Mouse (Mus musculus) CH12.LX (cell line): ENCODE measurements around the gene Rab12. TPM values are rescaled to one million over a fixed set of nuclear protein-coding genes. Genes with fewer than 3 reads are reported as not detected.

Experiments
- DNase-seq: peaks from one replicate; pipeline ENCODE4 v3.0.0-alpha.2; 2013; ENCODE audit errors: extremely low read depth
- H3K27ac ChIP-seq: 2 replicates; pipeline ENCODE4 v1.5.1; 2012; ENCODE audit warnings: low read depth, mild to moderate bottlenecking, control low read depth, moderate library complexity; ENCODE audit not compliant: insufficient read depth
- H3K27me3 ChIP-seq: replicated peaks from 2 replicates; pipeline ENCODE3; 2012; ENCODE audit warnings: inconsistent platforms
- H3K36me3 ChIP-seq, 2 experiments: replicated peaks in 1 of 2; 2 replicates each; pipeline versions ENCODE3 to v1.6.1; 2012; ENCODE audit warnings: inconsistent platforms in 1 of 2, low read length in 1 of 2, mild to moderate bottlenecking in 1 of 2, mixed read lengths in 1 of 2, moderate library complexity in 1 of 2; ENCODE audit not compliant: control insufficient read depth in 1 of 2, insufficient read depth in 1 of 2
- H3K4me1 ChIP-seq, 2 experiments: 2 replicates each; pipeline ENCODE4 v1.6.1; 2012; ENCODE audit warnings: inconsistent platforms in 1 of 2, moderate library complexity in 1 of 2; ENCODE audit not compliant: insufficient read depth in 2 of 2, control insufficient read depth in 1 of 2
- H3K4me2 ChIP-seq: 2 replicates; pipeline ENCODE4 v1.6.1; 2012; ENCODE audit warnings: low read depth, mild to moderate bottlenecking, control low read depth; ENCODE audit not compliant: poor library complexity, insufficient read depth, severe bottlenecking
- H3K4me3 ChIP-seq, 3 experiments: fragments of 150-350 bp in 1 of 3; sonication (generic) in 1 of 3; replicated peaks in 1 of 3; 2 replicates each; pipeline versions ENCODE3 to v1.5.1; 2011 to 2012; ENCODE audit warnings: low read depth in 2 of 3, low read length in 2 of 3, mild to moderate bottlenecking in 2 of 3, moderate library complexity in 2 of 3, control low read depth in 1 of 3, improper control_type of control experiment in 1 of 3, inconsistent platforms in 1 of 3, mixed read lengths in 1 of 3; ENCODE audit not compliant: poor library complexity in 1 of 3
- H3K79me2 ChIP-seq: replicated peaks from 2 replicates; pipeline ENCODE4 v1.6.1; 2012; ENCODE audit warnings: mild to moderate bottlenecking, moderate library complexity; ENCODE audit not compliant: control insufficient read depth, poor library complexity, insufficient read depth, severe bottlenecking; ENCODE audit errors: extremely low read depth
- H3K9ac ChIP-seq: 2 replicates; pipeline ENCODE4 v1.6.1; 2012; ENCODE audit warnings: low read depth, mild to moderate bottlenecking, control low read depth, moderate library complexity; ENCODE audit not compliant: insufficient read depth
- H3K9me3 ChIP-seq: replicated peaks from 2 replicates; pipeline ENCODE3; 2012; ENCODE audit warnings: low read length, inconsistent platforms, mixed read lengths
- BHLHE40 ChIP-seq: IDR thresholded peaks from 2 replicates; pipeline ENCODE4 v1.6.1; 2011; ENCODE audit warnings: mild to moderate bottlenecking, low read depth, low read length, improper control_type of control experiment
- CHD1 ChIP-seq: IDR thresholded peaks from 2 replicates; pipeline ENCODE4 v1.6.1; 2012; ENCODE audit warnings: low read depth, low read length, improper control_type of control experiment, inconsistent platforms
- CHD2 ChIP-seq: IDR thresholded peaks from 2 replicates; pipeline ENCODE4 v1.6.1; 2011; ENCODE audit warnings: low read length, improper control_type of control experiment
- CTCF ChIP-seq, 2 experiments: IDR thresholded peaks in 1 of 2; conservative IDR thresholded peaks in 1 of 2; 2 replicates each; pipeline ENCODE4 v1.5.1; 2011 to 2012; ENCODE audit warnings: low read depth in 2 of 2, low read length in 2 of 2, improper control_type of control experiment in 1 of 2, inconsistent platforms in 1 of 2, mild to moderate bottlenecking in 1 of 2, moderate library complexity in 1 of 2
- E2F4 ChIP-seq: IDR thresholded peaks from 2 replicates; pipeline ENCODE4 v1.6.1; 2011; ENCODE audit warnings: low read depth, low read length, improper control_type of control experiment; ENCODE audit not compliant: insufficient replicate concordance
- EP300 ChIP-seq: IDR thresholded peaks from 2 replicates; pipeline ENCODE4 v1.6.1; 2011; ENCODE audit warnings: low read length, improper control_type of control experiment
- GABPA ChIP-seq: IDR thresholded peaks from 2 replicates; pipeline ENCODE4 v1.6.1; 2012; ENCODE audit warnings: low read depth, low read length, improper control_type of control experiment, inconsistent platforms; ENCODE audit not compliant: insufficient replicate concordance
- JUN ChIP-seq: IDR thresholded peaks from 2 replicates; pipeline ENCODE4 v1.6.1; 2011; ENCODE audit warnings: low read depth, mild to moderate bottlenecking, low read length, improper control_type of control experiment, moderate library complexity; ENCODE audit not compliant: insufficient read depth
- JUND ChIP-seq: conservative IDR thresholded peaks from 2 replicates; pipeline ENCODE4 v1.6.1; 2011; ENCODE audit warnings: low read depth, low read length, improper control_type of control experiment
- KAT2A ChIP-seq: IDR thresholded peaks from 2 replicates; pipeline ENCODE4 v1.6.1; 2012; ENCODE audit warnings: low read length, improper control_type of control experiment, inconsistent platforms; ENCODE audit not compliant: insufficient replicate concordance
- MAFK ChIP-seq: IDR thresholded peaks from 2 replicates; pipeline ENCODE4 v1.6.1; 2011; ENCODE audit warnings: low read length, improper control_type of control experiment; ENCODE audit not compliant: insufficient replicate concordance
- MAX ChIP-seq: IDR thresholded peaks from 2 replicates; pipeline ENCODE4 v1.6.1; 2011; ENCODE audit warnings: low read length, improper control_type of control experiment
- MAZ ChIP-seq: IDR thresholded peaks from 2 replicates; pipeline ENCODE4 v1.6.1; 2012; ENCODE audit warnings: low read depth, mild to moderate bottlenecking, inconsistent platforms, low read length, improper control_type of control experiment, moderate library complexity
- MEF2A ChIP-seq: IDR thresholded peaks from 2 replicates; pipeline ENCODE4 v1.6.1; 2014; ENCODE audit warnings: low read depth, mild to moderate bottlenecking, inconsistent platforms, low read length, improper control_type of control experiment, borderline replicate concordance
- MYC ChIP-seq: IDR thresholded peaks from 2 replicates; pipeline ENCODE4 v1.6.1; 2011; ENCODE audit warnings: low read depth, mild to moderate bottlenecking, improper control_type of control experiment, low read length
- NRF1 ChIP-seq: IDR thresholded peaks from 2 replicates; pipeline ENCODE4 v1.6.1; 2014; ENCODE audit warnings: low read depth, mild to moderate bottlenecking, inconsistent platforms, low read length, improper control_type of control experiment, moderate library complexity
- POLR2AphosphoS2 ChIP-seq: IDR thresholded peaks from 2 replicates; pipeline ENCODE4 v1.6.1; 2011; ENCODE audit warnings: low read depth, low read length, improper control_type of control experiment
- RCOR1 ChIP-seq: conservative IDR thresholded peaks from 2 replicates; pipeline ENCODE4 v1.6.1; 2012; ENCODE audit warnings: low read depth, mild to moderate bottlenecking, inconsistent platforms, low read length, improper control_type of control experiment
- SIN3A ChIP-seq: IDR thresholded peaks from 2 replicates; pipeline ENCODE4 v1.6.1; 2012; ENCODE audit warnings: low read length, improper control_type of control experiment, inconsistent platforms
- TBP ChIP-seq: conservative IDR thresholded peaks from 2 replicates; pipeline ENCODE4 v1.6.1; 2011; ENCODE audit warnings: low read depth, low read length, improper control_type of control experiment
- TCF12 ChIP-seq: IDR thresholded peaks from 2 replicates; pipeline ENCODE4 v1.6.1; 2014; ENCODE audit warnings: low read depth, mild to moderate bottlenecking, inconsistent platforms, low read length, improper control_type of control experiment
- USF2 ChIP-seq: conservative IDR thresholded peaks from 2 replicates; pipeline ENCODE4 v1.6.1; 2011; ENCODE audit warnings: low read depth, low read length, improper control_type of control experiment
- ZC3H11A ChIP-seq: IDR thresholded peaks from 2 replicates; pipeline ENCODE4 v1.6.1; 2012; ENCODE audit warnings: low read depth, mild to moderate bottlenecking, inconsistent platforms, low read length, improper control_type of control experiment
- ZKSCAN1 ChIP-seq: IDR thresholded peaks from 2 replicates; pipeline ENCODE4 v1.6.1; 2012; ENCODE audit warnings: low read depth, inconsistent platforms, low read length, improper control_type of control experiment, borderline replicate concordance
- dilution Hi-C: fragments of 300-500 bp; cut with MboI; formaldehyde crosslinking; loops from 2 replicates; pipeline ENCODE4 v1.14.3; 2020; ENCODE audit warnings: low sequenced_read_pairs; ENCODE audit not compliant: extremely low pct_unique_long_range_greater_than_20kb, extremely low pct_ligation_motif_present
- in situ Hi-C: fragments of 300-500 bp; cut with MboI; formaldehyde crosslinking; loops from 3 replicates; pipeline ENCODE4 v1.14.3; 2019; ENCODE audit warnings: low sequenced_read_pairs, low pct_ligation_motif_present, low pct_unique_long_range_greater_than_20kb, mixed read lengths
- polyA plus RNA-seq: library from polyadenylated mRNA; unstranded; fragments of >175 nt; gene quantifications from 2 replicates; pipeline ENCODE4 v1.2.1, GENCODE M21; 2012; ENCODE audit warnings: low read depth; ENCODE audit not compliant: insufficient read length
- total RNA-seq, 2 experiments: library from RNA; depleted of rRNA; stranded (reverse); fragments of 300-350 nt in 1 of 2; fragments of >200 nt in 1 of 2; gene quantifications; 2 replicates each; pipeline ENCODE4 v1.2.3; 2012 to 2014

Gene Rab12
- total and polyA plus RNA-seq, 3 experiments: 8.4 to 17.1 (median 13.5) TPM

GRCm38 (mm10) chr17:66507049-66507954, 12.2 kb downstream of the Rab12 start:
- H3K4me2 ChIP-seq: no peak overlapping the region
- DNase-seq: no peak
- H3K9ac ChIP-seq: no peak overlapping the region
- H3K36me3 ChIP-seq: peaks cover 42 to 88% of the 10 kb centered on the region in 2 experiments
- peaks cover 0 to 2% of the 10 kb centered on the region in 2 experiments; a peak in 1 of 4 replicates for H3K4me1 ChIP-seq
- no peaks in the 10 kb centered on the region for H3K9me3 ChIP-seq
- peaks cover 10% of the 10 kb centered on the region; the same call in 1 of the 2 replicates for H3K79me2 ChIP-seq
- H3K27me3 ChIP-seq: no peaks in the 10 kb centered on the region
- dilution Hi-C loops (no loop called here), in situ Hi-C loops (no loop called here)
- H3K27ac ChIP-seq: no peak overlapping the region
- no peak overlapping the region for H3K4me3 ChIP-seq
- TF ChIP-seq CHD2 (no peak), JUN (no peak), BHLHE40 (no peak), MYC (no peak), MAZ (no peak), NRF1 (no peak), MEF2A (no peak), E2F4 (no peak), CTCF (conservative IDR thresholded peaks at IDR 0.05 in 1 of 2, IDR thresholded peaks at IDR 0.05 in 1 of 2; ENCODE audit: low read depth in 2 of 2, low read length in 2 of 2) (no peak), MAX (no peak), GABPA (no peak), POLR2AphosphoS2 (no peak), ZC3H11A (no peak), JUND (no peak), CHD1 (no peak), TCF12 (no peak), EP300 (no peak), USF2 (no peak), KAT2A (no peak)

GRCm38 (mm10) chr17:66504964-66505363, 14.6 kb downstream of the Rab12 start:
- in situ Hi-C loops (no loop called here), dilution Hi-C loops (no loop called here)
- Histone ChIP-seq H3K36me3 (peaks cover 41 to 86% of the 10 kb centered on the region in 2 experiments), H3K9ac (no peak overlapping the region), H3K79me2 (peaks cover 7% of the 10 kb centered on the region; the same call in 1 of the 2 replicates), H3K4me1 (peaks cover 0 to 2% of the 10 kb centered on the region in 2 experiments; a peak in 1 of 4 replicates), H3K9me3 (no peaks in the 10 kb centered on the region), H3K27ac (no peak overlapping the region), H3K27me3 (no peaks in the 10 kb centered on the region), H3K4me2 (no peak overlapping the region), H3K4me3 (no peak overlapping the region)
- DNase-seq: no peak
- TF ChIP-seq TBP (no peak), MAFK (no peak), JUND (no peak), CHD2 (no peak), POLR2AphosphoS2 (no peak), CTCF (conservative IDR thresholded peaks at IDR 0.05 in 1 of 2, IDR thresholded peaks at IDR 0.05 in 1 of 2; ENCODE audit: low read depth in 2 of 2, low read length in 2 of 2) (no peak), ZC3H11A (no peak), BHLHE40 (no peak), ZKSCAN1 (no peak), MAX (no peak), RCOR1 (no peak), NRF1 (no peak), SIN3A (no peak)
